Mouse (Mus musculus): ENCODE data around the gene Pcbp3. TPM values are rescaled to one million over a fixed set of nuclear protein-coding genes. Genes with fewer than 3 reads are reported as not detected.

Gene Pcbp3
- total and polyA plus RNA-seq, 3 experiments, result not detected

DNA sequence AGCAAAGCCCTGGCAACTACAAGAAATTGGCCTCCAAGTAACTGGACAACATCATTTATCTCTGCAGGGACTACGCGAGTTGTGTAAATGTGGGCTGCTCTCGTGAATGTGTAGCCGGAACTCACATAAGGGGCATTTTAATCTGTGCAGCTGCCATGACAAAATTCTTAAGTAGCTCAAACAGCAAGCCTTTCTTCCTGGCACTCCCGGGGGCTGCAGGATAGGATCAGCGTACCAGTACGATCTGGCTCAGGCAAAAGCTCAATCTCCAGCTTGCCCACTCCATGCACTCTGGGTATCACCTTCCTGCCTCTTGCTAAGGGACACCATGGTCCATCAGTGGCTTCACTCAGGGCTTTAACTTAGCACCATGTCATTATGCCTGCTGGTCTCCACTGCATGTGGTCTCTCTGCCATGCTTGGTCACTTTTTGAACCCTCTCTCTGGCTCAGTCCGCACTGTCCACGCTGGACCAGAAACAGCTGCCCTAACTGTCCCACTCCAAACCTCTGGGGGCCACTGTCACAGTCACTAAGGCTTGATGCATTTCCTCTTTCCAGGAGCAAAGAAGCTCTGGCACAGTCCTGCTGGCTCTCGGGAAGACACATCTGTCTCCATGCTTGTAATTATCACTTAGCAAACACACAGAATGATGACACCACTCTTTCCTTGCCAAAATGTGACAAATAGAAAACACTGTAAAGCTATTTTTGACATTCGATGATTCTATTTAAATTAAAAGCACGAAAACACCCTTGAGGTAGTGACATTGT lies 102.1 kb downstream of the Pcbp3 start:
- in situ Hi-C loops (cut with MboI; ENCODE audit: low pct_ligation_motif_present, low pct_unique_long_range_greater_than_20kb, low sequenced_read_pairs), result no loop called here
- TF ChIP-seq NRF1 (IDR thresholded peaks at IDR 0.05; ENCODE audit: low read depth, low read length) (no peak), JUN (IDR thresholded peaks at IDR 0.05; ENCODE audit: insufficient read depth, low read depth, low read length) (no peak), MAFK (IDR thresholded peaks at IDR 0.05; ENCODE audit: insufficient replicate concordance, low read length) (no peak), POLR2AphosphoS2 (IDR thresholded peaks at IDR 0.05; ENCODE audit: low read depth, low read length) (no peak), CHD1 (IDR thresholded peaks at IDR 0.05; ENCODE audit: low read depth, low read length) (no peak), MEF2A (IDR thresholded peaks at IDR 0.05; ENCODE audit: borderline replicate concordance, low read depth, low read length) (no peak), RAD21 (IDR thresholded peaks at IDR 0.05; ENCODE audit: low read depth, low read length) (no peak)
- Histone ChIP-seq H3K9me3 (replicated peaks; ENCODE audit: low read length) (no peaks in the 10 kb centered on the region), H3K27ac (ENCODE audit: insufficient read depth, low read depth) (no peak overlapping the region), H3K36me3 (replicated peaks in 1 of 2; ENCODE audit: control insufficient read depth in 1 of 2, insufficient read depth in 1 of 2, low read length in 1 of 2) (no peaks in the 10 kb centered on the region), H3K79me2 (replicated peaks; ENCODE audit: control insufficient read depth, extremely low read depth, insufficient read depth, poor library complexity, severe bottlenecking) (no peaks in the 10 kb centered on the region), H3K27me3 (replicated peaks) (peaks cover 67% of the 10 kb centered on the region), H3K4me3 (replicated peaks in 1 of 3; ENCODE audit: low read depth in 2 of 3, low read length in 2 of 3, poor library complexity in 1 of 3) (no peak overlapping the region), H3K4me1 (ENCODE audit: control insufficient read depth in 1 of 2, insufficient read depth in 2 of 2) (no peaks in the 10 kb centered on the region), H3K9ac (ENCODE audit: insufficient read depth, low read depth) (no peak overlapping the region), H3K4me2 (ENCODE audit: insufficient read depth, low read depth, poor library complexity, severe bottlenecking) (no peak overlapping the region)
- dilution Hi-C loops (cut with MboI; ENCODE audit: extremely low pct_ligation_motif_present, extremely low pct_unique_long_range_greater_than_20kb, low sequenced_read_pairs), result no loop called here
- DNase-seq (ENCODE audit: extremely low read depth), result no peak

DNA sequence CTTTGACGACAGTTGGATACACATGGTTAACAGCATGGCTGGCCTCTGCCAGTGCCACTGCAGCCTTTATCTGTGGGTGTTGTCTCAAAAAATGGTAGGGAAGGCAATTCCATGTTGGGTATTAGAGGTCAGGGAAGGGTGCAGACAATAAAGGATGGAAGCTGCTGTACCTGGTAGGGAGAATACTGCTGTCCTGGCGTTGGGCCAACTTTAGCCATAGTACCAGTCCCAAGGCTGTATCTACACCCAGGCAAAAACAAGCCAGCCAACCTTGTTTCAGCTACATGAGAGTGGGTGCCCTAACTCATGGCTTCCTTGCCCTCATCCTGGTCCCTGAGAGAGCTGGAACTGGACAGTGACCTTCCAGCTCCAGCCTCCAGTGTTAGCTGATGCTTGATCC lies 103.8 kb downstream of the Pcbp3 start:
- dilution Hi-C loops (cut with MboI; ENCODE audit: extremely low pct_ligation_motif_present, extremely low pct_unique_long_range_greater_than_20kb, low sequenced_read_pairs), result no loop called here
- Histone ChIP-seq H3K27me3 (replicated peaks) (peaks cover 72% of the 10 kb centered on the region), H3K9me3 (replicated peaks; ENCODE audit: low read length) (no peaks in the 10 kb centered on the region), H3K4me2 (ENCODE audit: insufficient read depth, low read depth, poor library complexity, severe bottlenecking) (no peak overlapping the region), H3K79me2 (replicated peaks; ENCODE audit: control insufficient read depth, extremely low read depth, insufficient read depth, poor library complexity, severe bottlenecking) (no peaks in the 10 kb centered on the region), H3K4me1 (ENCODE audit: control insufficient read depth in 1 of 2, insufficient read depth in 2 of 2) (no peaks in the 10 kb centered on the region), H3K36me3 (replicated peaks in 1 of 2; ENCODE audit: control insufficient read depth in 1 of 2, insufficient read depth in 1 of 2, low read length in 1 of 2) (no peaks in the 10 kb centered on the region), H3K9ac (ENCODE audit: insufficient read depth, low read depth) (no peak overlapping the region), H3K4me3 (replicated peaks in 1 of 3; ENCODE audit: low read depth in 2 of 3, low read length in 2 of 3, poor library complexity in 1 of 3) (no peak overlapping the region), H3K27ac (ENCODE audit: insufficient read depth, low read depth) (no peak overlapping the region)
- in situ Hi-C loops (cut with MboI; ENCODE audit: low pct_ligation_motif_present, low pct_unique_long_range_greater_than_20kb, low sequenced_read_pairs), result no loop called here
- no peak for TF ChIP-seq USF1 (IDR thresholded peaks at IDR 0.05; ENCODE audit: low read depth, low read length)
- TF ChIP-seq CHD2 (IDR thresholded peaks at IDR 0.05; ENCODE audit: low read length), result no peak
- no peak for TF ChIP-seq ZNF384 (IDR thresholded peaks at IDR 0.05; ENCODE audit: low read depth, low read length)
- no peak for DNase-seq (ENCODE audit: extremely low read depth)

DNA sequence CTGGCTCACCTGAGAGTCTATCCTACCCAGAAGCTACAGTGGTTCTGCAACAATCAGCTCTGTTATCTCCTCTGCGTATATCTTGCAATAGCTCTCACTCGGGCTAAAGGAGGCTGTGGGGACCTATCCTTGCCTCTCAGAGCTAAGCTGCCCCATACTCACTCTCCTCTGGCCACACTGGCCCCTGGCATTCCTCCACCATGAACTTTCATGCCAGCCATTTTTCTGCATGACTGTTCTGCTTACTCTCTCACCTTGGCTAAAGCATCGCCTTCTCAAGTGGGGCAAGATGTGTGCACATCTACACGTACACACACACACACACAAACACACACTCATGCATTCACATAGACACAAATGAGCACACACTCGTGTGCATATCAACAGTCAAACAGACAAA lies 115.2 kb downstream of the Pcbp3 start:
- in situ Hi-C loops (cut with MboI; ENCODE audit: low pct_ligation_motif_present, low pct_unique_long_range_greater_than_20kb, low sequenced_read_pairs) (loop anchor here (25.0 kb wide), 1 partner anchor 166 kb away; no protein-coding TSS in a partner anchor), dilution Hi-C loops (cut with MboI; ENCODE audit: extremely low pct_ligation_motif_present, extremely low pct_unique_long_range_greater_than_20kb, low sequenced_read_pairs) (no loop called here)
- Histone ChIP-seq H3K9me3 (replicated peaks; ENCODE audit: low read length) (no peaks in the 10 kb centered on the region), H3K27ac (ENCODE audit: insufficient read depth, low read depth) (no peak overlapping the region), H3K9ac (ENCODE audit: insufficient read depth, low read depth) (no peak overlapping the region), H3K4me1 (ENCODE audit: control insufficient read depth in 1 of 2, insufficient read depth in 2 of 2) (no peaks in the 10 kb centered on the region), H3K27me3 (replicated peaks) (peaks cover 82% of the 10 kb centered on the region), H3K36me3 (replicated peaks in 1 of 2; ENCODE audit: control insufficient read depth in 1 of 2, insufficient read depth in 1 of 2, low read length in 1 of 2) (no peaks in the 10 kb centered on the region), H3K4me2 (ENCODE audit: insufficient read depth, low read depth, poor library complexity, severe bottlenecking) (no peak overlapping the region), H3K4me3 (replicated peaks in 1 of 3; ENCODE audit: low read depth in 2 of 3, low read length in 2 of 3, poor library complexity in 1 of 3) (no peak overlapping the region), H3K79me2 (replicated peaks; ENCODE audit: control insufficient read depth, extremely low read depth, insufficient read depth, poor library complexity, severe bottlenecking) (no peaks in the 10 kb centered on the region)
- DNase-seq (ENCODE audit: extremely low read depth), result no peak
- TF ChIP-seq MXI1 (IDR thresholded peaks at IDR 0.05; ENCODE audit: low read depth, low read length), result no peak
- TF ChIP-seq E2F4 (IDR thresholded peaks at IDR 0.05; ENCODE audit: insufficient replicate concordance, low read depth, low read length), result no peak

All from CH12.LX (cell line).